Mouse (Mus musculus): ENCODE results near the gene AC109138.7.
"Not testable (repeated sequence)": the region's sequence is repeated elsewhere in the genome, so short reads cannot be mapped to it uniquely, and the experiment has no call there.

AC109138.7 gene

DNA sequence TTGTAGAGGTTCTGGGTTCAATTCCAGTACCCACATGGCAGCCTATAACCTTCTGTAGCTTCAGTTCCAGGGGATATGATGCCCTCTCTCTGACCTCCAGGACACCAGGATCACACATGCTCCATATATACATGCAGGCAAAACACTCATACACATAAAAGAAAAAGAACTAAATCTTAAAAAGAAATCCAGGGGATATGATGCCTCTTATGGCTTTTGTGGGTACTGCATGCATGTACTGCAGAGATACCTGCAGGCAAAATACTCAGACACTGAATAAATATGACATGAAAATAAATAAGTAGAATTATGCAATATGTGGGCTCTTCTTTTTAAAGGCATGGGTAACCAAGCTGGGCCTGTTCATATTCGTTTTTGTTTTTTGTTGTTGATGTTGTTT, 32.9 kb downstream of the AC109138.7 start:
- DNase-seq (ENCODE audit: low spot score in 2 of 2), result no peak

DNA sequence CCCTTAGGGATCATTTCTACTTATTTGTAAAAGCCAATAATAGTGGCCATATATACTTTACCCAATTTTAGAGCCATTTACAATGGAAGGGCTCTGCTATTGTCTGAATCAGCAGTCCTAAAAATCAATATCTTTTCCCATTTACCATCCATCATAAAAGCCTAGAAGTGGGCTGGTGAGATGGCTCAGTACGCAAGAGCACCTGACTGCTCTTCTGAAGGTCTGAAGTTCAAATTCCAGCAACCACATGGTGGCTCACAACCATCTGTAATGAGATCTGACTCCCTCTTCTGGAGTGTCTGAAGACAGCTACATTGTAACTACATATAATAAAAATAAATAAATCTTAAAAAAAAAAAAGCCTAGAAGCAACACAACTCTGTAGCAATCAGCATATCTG, 34.5 kb downstream of the AC109138.7 start:
- DNase-seq (ENCODE audit: low spot score in 2 of 2), result not testable (repeated sequence)

DNA sequence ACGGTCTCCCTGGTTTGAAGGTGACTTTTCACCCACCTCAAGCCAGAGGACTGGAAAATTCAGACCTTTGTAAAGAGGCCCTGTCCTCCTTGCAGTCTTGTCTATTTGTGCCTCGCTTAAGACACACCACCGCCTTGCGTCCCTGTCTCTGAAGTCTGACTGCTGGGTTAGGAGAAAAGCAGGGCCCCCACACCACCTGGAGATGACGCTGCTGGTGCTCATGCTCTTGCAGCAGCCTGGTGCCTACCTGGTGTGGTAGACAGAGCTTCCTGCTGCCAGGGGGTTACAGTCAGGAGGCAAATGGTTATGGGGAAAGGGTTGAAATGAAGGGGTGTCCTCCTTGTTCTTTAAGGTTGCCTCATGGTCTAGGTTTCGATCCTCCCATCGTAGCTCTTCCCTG, 40.1 kb downstream of the AC109138.7 start:
- no peak for DNase-seq (ENCODE audit: low spot score in 2 of 2)

DNA sequence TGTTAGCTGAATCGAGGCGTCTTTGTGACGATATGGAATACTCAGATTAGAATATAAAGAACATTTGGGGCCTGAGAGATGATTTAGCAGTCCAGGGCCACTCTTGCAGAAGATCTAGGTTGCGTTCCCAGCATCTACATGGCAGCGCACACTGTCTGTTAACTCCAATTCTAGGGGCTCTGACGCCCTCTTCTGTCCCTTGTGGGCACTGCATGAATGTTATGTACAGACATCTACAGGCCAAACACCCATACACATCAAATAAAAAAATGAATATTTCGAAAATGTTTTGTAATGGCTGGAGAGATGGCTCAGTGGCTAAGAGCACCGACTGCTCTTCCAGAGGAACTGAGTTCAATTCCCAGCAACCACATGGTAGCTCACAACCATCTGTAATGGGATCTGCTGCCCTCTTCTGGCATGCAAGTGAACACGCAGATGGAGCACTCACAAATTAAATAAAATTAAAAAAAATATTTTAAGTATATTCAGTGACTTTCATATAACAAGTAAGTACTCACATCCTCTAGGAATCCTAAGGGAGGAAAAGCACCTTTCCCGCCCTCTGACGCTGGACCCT, 41.5 kb downstream of the AC109138.7 start:
- DNase-seq (ENCODE audit: low spot score in 2 of 2), result no peak

DNA sequence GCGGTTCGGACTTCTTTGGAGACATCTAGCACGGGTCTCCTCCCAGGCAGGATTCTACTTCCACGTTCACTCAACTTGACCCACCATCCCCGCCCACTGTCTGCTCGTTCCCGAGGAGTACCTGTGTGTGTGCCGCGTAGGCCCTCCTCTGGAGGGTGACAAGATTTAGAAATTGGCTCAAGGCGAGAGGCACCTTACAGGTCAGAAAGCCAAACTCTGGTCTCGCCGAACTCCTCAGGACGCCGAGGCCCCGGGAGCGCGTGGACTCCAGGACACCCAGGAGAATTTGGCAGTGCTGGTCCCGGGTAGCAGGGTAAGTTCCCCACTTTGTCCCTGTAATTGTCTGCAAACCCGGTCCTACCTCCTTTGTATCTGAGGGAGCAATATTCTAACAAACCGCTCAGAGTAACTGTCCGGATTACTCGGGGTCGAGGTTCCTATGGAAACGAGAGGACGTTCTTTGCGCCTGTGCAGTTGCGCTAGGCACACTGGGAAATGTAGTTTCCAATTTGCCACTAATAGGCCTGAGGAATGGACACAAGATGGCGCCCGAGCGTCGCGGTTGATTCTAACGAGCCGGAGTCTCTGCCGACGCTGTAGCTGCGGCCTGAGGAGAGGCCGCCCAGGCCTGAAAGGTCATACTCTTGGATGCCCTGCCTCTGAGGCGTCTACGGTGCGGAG, 43.2 kb downstream of the AC109138.7 start:
- peak; percentile 87 to 95 for DNase-seq (ENCODE audit: low spot score in 2 of 2)

DNA sequence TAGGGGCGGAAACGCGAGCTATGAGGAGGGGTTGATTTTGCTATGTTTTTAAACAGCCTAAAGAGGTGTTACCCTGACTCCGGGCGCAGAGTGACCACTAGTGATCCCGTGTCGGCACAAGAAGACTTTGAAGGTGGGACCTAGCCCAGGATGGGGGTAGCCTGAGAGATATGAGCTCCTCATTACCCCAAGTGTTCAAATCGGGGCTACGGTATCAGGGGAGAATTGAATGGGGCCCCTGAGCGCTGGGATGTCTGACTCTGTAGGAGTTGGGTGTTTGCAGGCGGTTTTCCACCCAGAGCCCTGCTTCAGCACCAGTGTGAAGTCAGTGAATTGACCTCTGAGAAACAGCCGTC, 43.7 kb downstream of the AC109138.7 start:
- no peak for DNase-seq (ENCODE audit: low spot score in 2 of 2)

DNA sequence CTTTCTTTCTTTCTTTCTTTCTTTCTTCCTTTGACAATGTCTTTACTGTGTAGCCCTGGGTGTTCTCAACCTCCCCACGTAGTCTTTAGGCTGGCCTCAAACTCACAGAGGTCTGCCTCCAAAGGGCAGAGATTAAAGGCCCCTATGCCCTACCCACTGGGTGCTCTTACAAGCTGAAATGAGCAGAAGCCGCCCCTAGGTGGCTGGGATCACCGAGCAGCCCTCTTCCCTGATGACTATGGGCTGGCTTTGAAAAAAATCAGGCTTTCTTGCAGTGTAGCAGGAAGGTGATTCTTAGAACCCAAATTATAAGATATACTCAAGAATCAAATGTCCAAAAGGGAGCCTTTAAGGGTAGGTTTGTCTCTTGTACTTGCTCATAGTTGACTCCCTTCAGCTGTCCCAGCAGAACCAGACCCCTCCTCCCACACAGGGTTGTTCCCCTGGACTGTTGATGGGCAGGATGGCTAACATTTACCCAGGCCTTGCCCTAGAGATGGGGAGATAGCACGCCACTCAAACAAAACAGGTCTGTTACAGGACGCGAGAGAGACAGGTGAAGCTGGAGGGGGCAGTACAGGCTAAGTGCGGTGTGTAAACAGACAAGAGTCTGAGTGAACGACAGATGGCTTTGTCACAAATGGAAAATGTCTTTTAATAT, 47.0 kb downstream of the AC109138.7 start:
- peak in 1 of 2 experiments; percentile 52 for DNase-seq (ENCODE audit: low spot score in 2 of 2)

DNA sequence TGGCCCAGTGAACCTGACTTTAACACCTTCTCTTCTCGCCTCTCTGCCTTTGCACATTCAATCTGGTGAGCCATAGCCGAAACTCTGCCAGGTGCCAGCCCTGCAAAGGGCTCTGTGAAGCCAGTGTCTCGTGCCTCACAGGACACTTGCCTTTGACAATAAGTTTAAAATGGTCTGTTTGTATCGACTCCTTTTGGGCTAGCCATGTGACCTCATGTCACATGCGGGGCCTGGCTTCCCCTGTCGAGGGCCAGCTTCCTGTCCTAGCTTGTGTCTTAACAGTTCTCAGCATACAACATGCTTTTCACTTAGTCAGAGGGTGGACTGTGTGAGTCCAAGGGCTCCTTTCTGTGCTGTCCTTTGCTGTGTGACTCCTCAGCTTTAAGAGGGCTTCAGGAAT, 48.6 kb downstream of the AC109138.7 start:
- no peak for DNase-seq (ENCODE audit: low spot score in 2 of 2)

DNA sequence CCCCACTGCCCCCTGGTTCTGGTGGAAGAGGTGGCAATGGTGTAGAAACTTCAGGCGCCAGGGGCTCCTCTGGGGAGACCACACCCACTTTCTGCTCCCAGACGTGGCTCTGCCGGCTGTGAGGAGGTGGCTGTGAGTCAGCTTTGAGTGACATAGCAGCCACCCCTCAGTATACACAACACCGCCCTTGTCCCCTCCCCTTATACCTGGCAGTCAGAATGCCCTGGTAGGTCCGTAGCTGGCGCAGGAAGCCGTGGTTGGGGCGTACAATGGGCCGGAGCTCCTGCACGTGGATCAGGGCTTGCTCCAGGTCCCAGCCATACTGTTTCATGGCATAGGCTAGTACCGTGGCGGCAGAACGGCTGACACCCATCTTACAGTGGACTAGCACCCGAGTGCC, 49.5 kb downstream of the AC109138.7 start:
- no peak for DNase-seq (ENCODE audit: low spot score in 2 of 2)

DNA sequence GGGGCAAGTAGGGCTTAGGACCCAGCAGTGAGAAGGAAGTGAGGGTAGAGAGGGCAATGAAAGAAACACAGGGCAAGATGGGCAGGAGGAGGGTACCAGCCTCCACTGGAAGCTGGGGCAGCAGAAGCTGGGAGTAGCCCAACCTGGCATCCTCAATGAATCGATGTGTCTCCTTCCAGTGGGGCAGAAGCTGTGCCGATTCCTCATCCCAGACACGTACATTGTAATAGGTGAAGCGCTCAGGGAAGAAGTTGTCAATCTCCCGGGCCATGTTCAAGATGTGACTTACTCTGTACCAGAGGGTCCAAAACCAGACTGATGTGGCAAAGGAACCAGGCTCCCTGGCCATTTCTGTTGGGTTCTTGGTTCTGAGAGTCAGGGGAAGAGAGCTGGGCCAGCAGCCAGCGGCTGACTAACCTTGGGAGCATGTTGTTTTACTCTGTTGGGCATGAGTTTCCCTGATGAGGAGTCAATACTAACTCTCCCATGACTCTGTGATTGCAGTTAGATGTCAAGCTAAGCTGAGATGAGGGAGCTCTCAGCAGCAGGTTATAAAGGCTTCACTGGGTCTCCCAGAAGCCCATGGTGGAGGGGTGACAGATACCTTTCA, 50.1 kb downstream of the AC109138.7 start:
- no peak for DNase-seq (ENCODE audit: low spot score in 2 of 2)

DNA sequence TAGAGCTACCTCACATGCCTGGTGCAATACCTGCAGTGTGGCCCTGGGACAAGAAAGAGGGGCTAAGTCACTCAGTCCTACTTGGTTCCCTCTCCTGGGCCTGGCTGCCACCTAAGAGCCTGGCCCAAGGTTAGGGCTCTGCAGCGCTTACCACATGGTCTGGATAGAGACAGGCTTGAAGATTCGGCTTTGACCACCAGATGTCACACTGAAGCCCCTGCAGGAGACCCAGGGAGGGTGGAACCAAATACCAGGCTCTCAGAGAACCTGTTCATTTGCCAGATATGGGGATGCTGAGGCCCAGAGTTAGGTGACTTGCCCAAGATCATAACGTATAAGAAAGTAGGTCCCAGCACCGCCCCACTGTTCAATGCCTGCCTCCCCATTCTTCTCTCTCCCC, 51.8 kb downstream of the AC109138.7 start:
- DNase-seq (ENCODE audit: low spot score in 2 of 2), result no peak

DNA sequence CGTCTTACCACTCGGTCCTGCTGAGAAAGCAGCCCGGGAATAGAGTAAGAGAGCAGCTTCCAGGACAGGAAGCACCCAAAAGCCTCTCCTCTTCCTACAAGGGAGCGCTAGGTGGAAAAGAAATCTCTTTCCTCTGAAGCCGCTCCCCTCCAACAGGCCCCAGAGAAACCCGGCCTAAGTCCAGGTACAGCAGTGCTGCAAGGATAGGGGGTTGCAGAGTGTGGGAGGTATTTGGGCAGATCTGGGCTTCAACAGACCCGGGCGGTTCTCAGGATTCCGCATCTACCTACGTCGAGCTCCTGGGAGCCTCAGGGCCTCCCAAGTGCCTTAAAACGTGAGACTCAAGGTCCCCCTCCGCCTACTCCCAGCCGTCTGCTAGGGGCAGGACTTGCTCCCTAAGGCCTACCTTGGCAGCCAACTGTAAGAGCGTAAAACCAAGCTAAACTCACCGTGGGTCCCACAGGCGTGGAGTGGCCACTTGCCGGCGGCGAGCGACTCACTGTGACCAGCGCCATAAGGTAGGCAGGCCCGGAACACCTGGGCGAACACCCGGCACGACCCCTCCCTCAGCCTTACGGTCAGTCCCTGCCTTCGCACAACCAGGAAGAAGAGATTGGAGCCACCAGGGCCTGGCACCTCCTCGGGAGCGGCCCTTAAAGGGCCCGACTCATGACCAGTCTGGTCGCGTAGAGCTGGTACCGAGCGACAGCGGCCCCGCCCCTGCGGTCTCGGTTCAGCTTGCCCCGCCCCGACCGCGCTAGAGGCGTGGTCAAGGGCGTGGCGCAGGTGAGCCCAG, 54.6 kb downstream of the AC109138.7 start, which contains the start of gene Ssh3:
Gene Ssh3 (minus strand): TSS at position 615 of the 796 bp plus-strand sequence.
- peak; percentile 51 to 74 for DNase-seq (ENCODE audit: low spot score in 2 of 2)

DNA sequence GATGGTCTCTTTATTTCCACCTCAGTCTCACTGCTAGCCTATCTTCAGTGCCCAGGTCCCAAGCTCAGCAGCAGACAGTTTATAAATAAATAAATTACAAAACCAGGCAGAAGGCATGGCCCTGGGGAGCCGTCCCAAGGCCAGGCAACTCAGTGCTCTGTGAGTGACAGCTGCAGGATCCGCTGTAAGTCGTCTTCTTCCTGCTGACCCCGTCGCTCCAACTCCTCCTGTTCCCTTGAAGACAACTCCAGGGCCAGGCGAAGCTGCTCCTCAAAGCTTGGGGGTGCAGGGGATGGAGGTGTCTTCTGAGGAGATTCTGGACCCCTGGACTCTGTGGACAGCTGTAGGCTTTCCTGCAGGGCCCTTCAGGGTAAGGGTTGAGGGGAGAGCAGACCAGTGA, 56.0 kb downstream of the AC109138.7 start:
- no peak for DNase-seq (ENCODE audit: low spot score in 2 of 2)

DNA sequence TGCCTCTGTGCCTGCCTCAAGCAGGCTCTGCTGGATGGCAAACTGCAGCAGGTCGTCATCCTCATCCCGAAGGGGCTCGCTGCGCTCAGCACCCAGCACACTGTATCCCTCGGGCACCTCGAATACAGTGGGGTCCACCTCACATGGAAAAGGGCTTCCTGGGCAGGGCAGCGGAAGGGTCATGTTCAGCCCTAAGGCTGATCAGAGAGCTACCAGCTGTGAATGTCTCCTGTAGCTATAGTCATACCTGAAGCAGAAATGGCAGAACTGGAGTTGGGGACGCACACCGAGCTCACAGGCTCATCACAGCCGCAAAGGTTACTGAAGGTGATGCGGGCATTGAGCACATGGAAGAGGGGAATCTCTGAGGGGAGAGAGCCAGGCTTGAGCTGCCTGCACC, 56.8 kb downstream of the AC109138.7 start:
- no peak for DNase-seq (ENCODE audit: low spot score in 2 of 2)

DNA sequence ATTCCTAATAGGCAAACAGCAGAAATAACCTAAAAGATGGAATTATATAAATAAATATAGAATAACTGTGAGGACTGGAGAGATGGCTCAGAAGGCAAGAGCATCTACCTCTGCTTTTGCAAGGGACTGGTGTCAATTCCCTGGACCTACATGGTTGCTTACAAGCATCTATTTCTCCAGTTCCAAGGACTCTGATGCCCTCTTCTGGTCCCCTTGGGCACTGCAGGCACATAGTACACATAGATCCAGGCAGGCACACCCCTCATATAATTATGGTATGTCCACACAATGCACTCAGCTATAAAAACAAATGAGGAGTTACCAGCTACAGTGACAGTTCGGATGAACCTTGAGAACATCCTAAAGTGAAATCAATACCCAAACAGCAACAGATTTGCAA, 65.3 kb downstream of the AC109138.7 start:
- peak in 1 of 2 experiments; percentile 61 for DNase-seq (ENCODE audit: low spot score in 2 of 2)

DNA sequence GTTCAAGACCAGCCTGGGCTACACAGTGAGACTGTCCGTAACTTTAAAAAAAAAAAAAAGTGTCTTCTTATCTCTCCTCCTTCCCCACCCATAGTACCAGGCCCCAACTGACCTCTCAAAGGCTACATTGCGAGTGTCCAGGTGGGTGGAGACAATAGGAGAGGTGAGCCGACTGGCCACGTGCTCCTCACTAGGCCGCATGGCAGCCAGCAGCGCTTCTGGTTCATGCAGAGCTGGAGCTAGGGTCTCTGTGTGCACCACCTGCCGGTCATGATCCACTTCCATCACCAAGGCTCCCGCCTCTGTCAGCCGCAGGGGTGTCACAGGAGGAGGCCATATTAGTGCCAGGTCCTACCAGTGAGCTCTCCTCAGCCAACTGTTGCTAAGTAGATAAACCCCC, 66.3 kb downstream of the AC109138.7 start:
- no peak for DNase-seq (ENCODE audit: low spot score in 2 of 2)

Measured in spleen, postnatal 10 days (tissue).